Mouse (Mus musculus): ENCODE results near the gene Gsta2. TPM values are rescaled to one million over a fixed set of nuclear protein-coding genes. Genes with fewer than 3 reads are reported as not detected.
"Not testable (repeated sequence)": the region's sequence is repeated elsewhere in the genome, so short reads cannot be mapped to it uniquely, and the experiment has no call there.

The Gsta2 gene
- total and polyA plus RNA-seq, 3 experiments, result 18.6 TPM; not detected in 2

DNA sequence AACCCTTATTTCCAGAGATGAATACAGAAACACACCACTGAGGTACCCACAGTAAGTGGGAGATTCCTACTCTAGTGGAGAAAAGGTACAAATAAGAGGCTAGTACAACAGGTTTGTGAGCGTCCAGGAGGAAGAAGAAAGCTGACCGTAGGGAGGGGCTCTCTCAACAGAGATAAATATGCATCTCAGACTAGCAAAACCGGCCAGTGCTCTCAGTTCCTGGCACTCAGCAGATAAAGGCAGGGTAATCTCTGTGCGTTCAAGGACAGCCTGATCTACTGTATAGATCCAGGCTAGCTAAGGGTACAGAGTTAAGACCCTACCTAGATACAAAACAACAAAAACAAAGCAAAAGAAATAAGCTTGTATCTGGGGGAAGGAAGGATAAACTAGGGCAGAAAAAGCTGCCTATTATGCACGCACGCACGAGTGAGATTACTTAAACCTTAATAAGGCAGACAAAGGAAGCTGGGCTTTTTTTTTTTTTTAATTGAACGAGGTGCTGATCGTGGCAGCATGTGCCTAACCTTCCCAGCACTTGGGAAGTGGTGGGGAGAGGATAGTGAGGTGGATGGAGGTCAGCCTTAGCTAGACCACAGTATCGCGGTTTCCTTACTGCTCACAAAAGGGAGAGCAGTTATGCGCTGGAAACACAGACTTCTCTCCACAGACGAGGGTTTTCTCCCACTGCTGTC lies 10.4 kb upstream of the Gsta2 start:
- DNase-seq, result no peak

- DNase-seq, result no peak
Measured at GRCm38 (mm10) chr9:78364701-78365100, 9.1 kb upstream of the Gsta2 start.

GRCm38 (mm10) chr9:78363374-78363773 lies 7.8 kb upstream of the Gsta2 start:
- DNase-seq, result no peak

DNA sequence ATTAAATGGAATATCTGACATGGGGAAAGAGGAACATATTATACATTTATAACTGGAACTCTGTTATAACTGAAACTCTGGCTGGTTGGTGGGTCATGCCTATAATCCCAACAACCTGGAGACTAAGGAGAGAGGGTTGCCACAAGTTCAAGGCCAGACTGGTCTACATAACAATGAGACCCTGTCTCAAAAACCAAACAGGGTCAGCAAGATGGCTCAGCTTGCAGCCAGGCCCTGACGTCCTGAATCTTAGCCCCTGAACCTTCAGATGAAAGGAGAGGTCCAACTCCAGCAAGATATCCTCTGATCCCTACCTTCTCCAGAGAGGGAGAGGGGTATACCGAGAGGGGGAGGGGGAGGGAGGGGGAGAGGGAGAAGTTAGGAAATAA lies 4.9 kb upstream of the Gsta2 start:
- DNase-seq, result no peak

DNA sequence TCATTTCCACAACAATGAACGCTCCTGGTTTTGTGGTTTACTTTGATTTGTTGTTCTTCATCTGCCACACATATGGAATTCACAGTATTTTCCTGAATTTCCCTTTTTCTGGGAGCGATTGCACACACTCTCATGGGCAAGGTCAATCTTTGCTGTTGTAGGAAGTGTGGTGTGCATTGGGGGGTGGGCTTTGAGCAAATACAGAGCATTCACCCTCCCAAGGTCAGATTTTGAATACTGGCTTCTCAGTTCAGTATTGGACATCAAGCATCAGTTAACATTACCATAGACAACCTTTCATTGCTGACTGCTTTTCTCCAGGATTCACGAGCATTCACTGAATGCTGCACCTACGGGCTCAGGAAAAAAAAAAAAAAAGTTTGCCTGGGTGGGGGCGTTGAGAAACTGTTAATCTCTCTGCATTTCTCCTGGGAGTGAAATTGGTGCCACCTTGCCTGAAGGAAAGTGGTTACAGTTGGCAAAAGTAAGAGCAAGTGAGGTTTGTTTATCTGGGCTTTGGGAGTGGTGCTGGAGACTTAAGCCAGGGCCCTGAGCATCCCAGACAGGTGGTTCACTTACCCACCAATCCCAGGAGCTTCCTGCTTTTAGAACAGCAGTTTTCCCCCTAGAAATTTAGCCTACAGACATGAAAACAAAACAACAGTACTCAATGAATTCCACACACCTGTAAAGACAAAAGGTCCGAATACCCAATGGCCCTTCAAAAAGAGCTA lies 4.3 kb upstream of the Gsta2 start:
- DNase-seq, result no peak

- DNase-seq, result peak; percentile 47
Measured at GRCm38 (mm10) chr9:78358053-78358452, 2.5 kb upstream of the Gsta2 start.

DNA sequence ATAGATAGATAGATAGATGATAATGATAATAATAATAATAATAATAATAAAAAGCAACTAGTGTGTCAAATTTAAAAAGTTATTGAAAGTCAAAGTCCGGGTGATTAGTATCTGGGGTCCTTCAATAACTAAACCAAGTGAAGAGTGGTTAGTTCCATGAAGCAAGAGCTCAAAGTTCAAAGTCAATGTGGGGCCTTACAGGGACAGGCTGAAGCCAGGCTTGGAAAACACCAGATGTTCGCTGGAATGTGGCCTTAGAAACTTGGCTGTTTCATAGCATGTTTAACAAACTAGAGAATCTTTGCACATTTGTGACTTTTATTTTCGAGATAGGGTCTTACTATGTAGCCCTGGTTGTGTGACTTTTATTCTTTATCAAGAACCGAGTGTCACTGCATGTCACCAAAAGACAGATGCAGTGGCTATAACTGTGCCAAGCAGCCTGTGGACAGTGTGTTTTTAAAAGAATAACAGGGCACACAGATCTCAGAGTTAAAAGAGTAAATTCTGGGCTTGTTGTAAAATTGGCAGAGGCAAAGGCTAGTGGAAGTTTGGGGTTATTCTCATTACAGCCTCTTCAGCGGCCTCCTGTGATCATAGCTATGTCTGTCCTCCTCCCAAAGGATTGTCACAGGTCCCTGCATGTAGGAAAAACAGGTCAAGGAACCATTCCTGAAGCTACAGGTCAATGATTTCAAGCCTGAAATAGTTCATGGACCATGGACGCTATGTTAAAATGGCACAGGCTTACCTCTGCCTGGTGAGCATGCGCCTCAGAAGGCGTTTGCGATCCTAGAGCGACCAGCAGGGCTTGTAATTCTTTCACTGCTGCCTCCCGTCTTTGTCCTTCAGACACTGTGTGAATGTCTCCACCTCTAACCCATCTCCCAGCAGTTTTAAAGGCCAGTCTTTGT lies 666 bp downstream of the Gsta2 start:
- no peak for DNase-seq

GRCm38 (mm10) chr9:78351504-78352220 lies 3.9 kb downstream of the Gsta2 start:
- peak; percentile 60 for DNase-seq

DNA sequence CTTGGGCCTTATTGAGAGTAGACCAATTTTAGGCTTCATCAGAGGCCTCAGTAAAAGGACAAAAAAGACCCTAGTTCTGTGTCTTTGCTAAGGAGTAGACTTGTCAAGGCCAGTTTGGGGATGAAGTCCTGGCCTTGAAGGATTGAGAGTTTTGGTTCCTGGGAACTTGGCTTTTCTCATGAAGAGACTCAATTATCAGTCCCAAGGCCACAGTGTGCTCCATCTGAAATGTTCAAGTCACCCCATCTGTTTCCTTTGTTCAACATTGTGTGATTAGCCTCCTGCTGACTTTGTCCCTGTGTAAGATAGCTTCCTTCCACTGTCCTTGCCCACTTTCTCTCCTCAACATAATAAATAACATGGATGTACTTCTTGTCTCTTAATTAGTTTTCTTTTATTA lies 5.6 kb downstream of the Gsta2 start:
- not testable (repeated sequence) for DNase-seq

- DNase-seq, result not testable (repeated sequence)
Measured at GRCm38 (mm10) chr9:78349141-78349540, 6.4 kb downstream of the Gsta2 start.

DNA sequence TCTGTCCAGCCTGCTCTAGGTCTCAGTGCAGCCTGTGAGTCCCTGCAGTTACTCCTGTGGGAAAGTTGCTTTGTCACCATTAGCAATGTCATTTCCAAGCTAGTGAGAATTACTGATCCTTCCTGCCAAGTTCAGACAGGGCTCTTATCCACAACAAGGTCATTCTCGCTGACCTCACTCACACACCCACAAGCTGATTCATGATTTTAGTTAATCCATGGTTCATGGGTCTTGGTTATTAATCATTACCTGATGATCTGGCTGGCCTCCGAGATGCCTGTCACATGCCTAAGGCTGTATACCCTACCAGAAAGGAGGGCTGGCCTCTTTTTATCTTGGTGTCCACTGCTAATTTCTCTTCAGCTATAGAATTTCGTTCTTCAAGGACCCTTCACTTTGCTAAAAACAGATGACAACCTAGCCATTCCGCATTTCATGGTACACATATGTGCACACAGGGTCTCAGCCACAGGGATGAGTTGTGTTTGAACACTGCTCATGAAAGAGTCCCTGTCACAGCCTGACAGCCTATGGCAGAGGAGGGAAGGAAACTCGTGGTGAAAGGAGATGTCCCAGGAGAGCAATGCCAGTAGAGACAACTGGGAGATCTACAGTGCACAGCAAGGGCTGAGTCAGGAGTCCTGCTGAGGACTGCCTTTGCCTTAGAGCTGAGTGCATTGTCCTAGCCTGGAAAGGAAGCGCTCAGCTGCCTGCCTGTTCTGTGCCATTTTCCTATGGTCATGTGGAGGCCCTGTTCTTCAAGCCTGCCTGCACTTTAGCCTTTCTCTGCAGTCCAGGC lies 7.2 kb downstream of the Gsta2 start:
- peak; percentile 85 for DNase-seq

DNA sequence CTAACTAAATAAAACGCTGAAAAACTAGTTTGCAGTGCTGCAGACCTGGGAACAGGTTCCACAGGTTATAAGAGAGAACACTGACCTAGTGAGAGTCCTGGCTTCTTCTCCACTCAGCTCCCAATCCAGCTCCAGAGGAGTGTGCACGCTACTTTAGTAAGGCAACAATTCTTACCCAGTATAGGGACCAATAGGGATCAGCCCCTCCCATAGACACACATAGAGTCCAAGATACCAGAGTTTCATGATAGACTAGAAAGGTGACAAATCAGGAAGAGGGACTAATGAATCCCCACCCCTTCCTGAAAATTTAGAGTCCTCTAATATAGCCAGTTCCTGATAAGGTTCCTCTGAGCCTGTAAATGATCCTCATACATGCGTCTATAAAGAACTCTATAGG lies 8.6 kb downstream of the Gsta2 start:
- no peak for DNase-seq

DNA sequence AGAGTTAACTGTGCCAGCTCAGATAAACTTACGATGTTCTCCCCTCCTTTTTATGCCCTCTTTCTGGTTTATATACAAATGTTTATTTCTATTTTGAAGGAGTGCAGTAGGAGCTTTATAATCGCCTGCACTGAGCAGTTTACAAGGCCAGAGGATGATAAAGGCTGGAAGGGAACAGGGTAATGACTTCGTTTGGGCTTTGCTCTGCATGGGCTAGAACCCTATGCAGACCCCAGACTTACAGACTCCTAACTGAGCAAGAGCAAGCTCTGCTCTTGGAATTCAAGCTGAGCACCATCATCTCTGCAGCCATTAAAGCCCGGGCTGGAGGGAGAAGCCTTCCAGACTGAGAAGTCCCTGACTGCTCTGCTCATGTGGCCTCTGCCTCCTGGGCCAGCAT lies 10.4 kb downstream of the Gsta2 start:
- DNase-seq, result not testable (repeated sequence)

GRCm38 (mm10) chr9:78343055-78343454 lies 12.5 kb downstream of the Gsta2 start:
- DNase-seq, result not testable (repeated sequence)

DNA sequence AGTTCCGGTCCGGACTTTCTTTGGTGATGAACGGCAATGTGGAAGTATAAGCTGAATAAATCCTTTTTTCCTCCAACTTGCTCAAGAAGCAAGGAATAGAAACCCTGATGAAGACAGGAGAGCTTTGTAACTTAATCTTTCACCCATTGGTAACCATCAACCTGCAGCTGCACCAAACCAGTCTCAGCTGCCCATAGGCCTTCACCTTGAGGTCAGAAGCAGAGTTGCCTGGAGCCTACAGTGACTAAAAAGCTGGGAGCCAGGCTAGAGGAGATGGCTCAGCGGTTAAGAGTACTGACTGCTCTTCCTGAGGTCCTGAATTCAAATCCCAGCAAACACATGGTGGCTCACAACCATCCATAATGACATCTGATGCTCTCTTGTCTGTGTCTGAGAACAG lies 13.1 kb downstream of the Gsta2 start:
- DNase-seq, result not testable (repeated sequence)

- peak; percentile 15 for DNase-seq
Measured at GRCm38 (mm10) chr9:78340324-78340723, 15.3 kb downstream of the Gsta2 start.

- not testable (repeated sequence) for DNase-seq
Measured at GRCm38 (mm10) chr9:78337050-78337449, 18.5 kb downstream of the Gsta2 start.

GRCm38 (mm10) chr9:78327289-78327688 lies 28.3 kb downstream of the Gsta2 start, which contains the start of gene Omt2b:
TSS of gene Omt2b (plus strand) at chr9:78327589.
- DNase-seq, result not testable (repeated sequence)

DNA sequence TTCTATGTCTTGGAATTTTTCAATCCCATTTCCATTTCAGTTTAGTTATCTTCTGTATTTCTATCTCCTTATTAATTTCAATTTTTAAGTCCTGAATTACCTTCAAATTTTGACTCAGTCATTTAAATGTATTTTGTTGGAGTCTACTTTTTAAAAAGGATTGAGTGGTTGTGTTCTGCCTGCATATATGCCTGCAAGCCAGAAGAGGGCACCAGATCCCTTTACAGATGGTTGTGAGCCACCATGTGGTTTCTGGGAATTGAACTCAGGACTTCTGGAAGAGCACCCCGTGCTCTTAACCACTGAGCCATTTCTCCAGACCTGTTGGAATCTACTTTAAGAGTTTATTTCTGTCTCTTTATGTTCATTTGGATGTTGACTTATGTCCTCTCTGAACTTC lies 36.1 kb downstream of the Gsta2 start:
- no peak for DNase-seq

DNA sequence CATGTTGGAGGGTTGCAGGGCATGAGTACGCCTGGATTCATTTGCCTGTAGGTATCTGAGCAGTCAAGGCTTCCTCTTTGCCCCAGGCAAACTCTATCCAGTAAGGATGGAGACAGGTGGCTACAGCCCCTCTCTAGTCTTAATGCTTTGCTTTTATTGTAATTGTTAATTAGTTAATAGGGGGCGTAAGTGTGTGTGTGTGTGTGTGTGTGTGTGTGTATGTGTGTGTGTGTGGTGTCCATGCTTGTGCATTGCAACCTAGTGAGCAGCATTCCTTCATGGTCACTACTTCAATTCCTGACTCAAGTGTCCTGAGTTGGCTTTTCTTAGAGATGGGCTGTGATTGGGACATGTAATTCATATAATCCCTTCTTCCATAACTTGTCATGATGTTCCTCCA lies 40.9 kb downstream of the Gsta2 start, which contains the start of gene Omt2a:
Gene Omt2a (minus strand): TSS at position 101 of the 400 bp plus-strand sequence.
- no peak for DNase-seq

GRCm38 (mm10) chr9:78308122-78308521 lies 47.5 kb downstream of the Gsta2 start:
- not testable (repeated sequence) for DNase-seq

Measured in adrenal gland, adult 2 months (tissue).